Comparison of ENCODE assay signal across 9 mouse cellular contexts in the genomic region with DNA sequence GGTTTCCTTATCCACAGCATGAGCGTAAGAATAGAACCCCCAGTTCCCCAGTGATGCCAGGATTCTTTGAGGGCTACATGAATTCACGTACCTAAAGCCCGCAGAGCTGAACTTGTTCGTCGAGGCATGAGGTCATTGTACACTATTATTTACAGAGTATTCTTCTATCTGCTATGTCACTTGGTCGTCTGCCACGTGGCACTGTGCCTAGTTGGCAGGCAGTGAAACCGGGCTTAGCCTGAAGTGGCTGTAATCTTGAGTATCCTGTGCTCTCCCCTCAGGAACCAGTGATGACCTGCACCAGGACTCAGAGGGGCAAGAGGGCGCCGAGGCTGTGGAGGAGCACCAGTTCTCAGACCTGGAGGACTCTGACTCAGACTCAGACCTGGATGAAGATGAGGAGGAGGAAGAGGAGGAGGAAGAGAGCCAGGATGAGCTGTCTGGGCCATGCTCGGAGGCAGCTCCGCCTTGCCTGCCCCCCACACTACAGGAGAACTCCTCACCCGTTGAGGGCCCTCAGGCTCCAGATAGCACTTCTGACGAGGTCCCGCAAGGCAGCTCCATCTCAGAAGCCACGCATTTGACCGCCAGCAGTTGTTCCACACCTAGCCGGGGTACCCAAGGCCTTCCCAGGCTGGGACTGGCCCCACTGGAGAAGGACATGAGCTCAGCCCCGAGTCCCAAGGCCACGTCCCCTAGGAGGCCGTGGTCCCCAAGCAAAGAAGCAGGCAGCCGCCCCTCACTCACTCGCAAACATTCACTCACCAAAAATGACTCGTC. TPM values are rescaled to one million over a fixed set of nuclear protein-coding genes. Genes with fewer than 3 reads are reported as not detected.
A peak's percentile ranks its signal among the peaks of the same experiment; 100 is the strongest.
DNase-seq lines count a peak whose midpoint lies in the region; ATAC-seq lines count a peak whose summit lies in the region.
"Had no signal": no experiment of that assay in that cellular context is flagged by ENCODE, and none has a peak within 500 bp of the region (broad histone marks: within the 10 kb centered on the region; RNA-seq: fewer than 3 reads in every experiment).

No protein-coding gene starts in this region.

- ATAC-seq in erythroblast, adult 5-6 weeks (replicated peaks; ENCODE audit: low FRiP score, poor library complexity, severe bottlenecking): no peak

- DNase-seq in right cerebral cortex, postnatal 4 days: peak; percentile 58
- no peak for DNase-seq in right cerebral cortex, adult 18-20 months
- DNase-seq in cerebellum, adult 9-11 months: peak; percentile 70
- DNase-seq in kidney, postnatal 36 days: peak; percentile 63 to 84
- DNase-seq in urinary bladder, adult 18-20 months (ENCODE audit: low spot score in 2 of 2): peak; percentile 47 to 49
- DNase-seq in embryo, embryonic 10 days (ENCODE audit: low spot score): no peak
- DNase-seq in thymus, adult 18-20 months: no peak

RNA-seq across cellular contexts. Expression of a gene that starts 29.4 kb away (rescaled TPM):
- not detected in 2 replicates for total RNA-seq in erythroblast, adult 5-6 weeks (2015; ENCODE audit: low replicate concordance)
- total RNA-seq in erythroblast, adult 5-6 weeks (2017; ENCODE audit: low replicate concordance): not detected in 2 replicates
- total RNA-seq: left cerebral cortex, postnatal 10 days had no signal

Comparison
In these comparisons a context has a peak if more than half of its experiments do, and no peak if none do; other contexts are left out.
1. DNase-seq: peak in right cerebral cortex, postnatal 4 days (single experiment), cerebellum, adult 9-11 months (single experiment), kidney, postnatal 36 days (2 of 2) and urinary bladder, adult 18-20 months (2 of 2); none in right cerebral cortex, adult 18-20 months (single experiment), embryo, embryonic 10 days (single experiment) and thymus, adult 18-20 months (0 of 2).